Mouse (Mus musculus) left cerebral cortex, adult 9 months (tissue): ENCODE measurements around the gene Fam214a.
A peak's percentile ranks its signal among the peaks of the same experiment; 100 is the strongest.

Experiments used
- DNase-seq, 2 experiments: peaks; one replicate each; pipeline ENCODE4 v3.0.0; 2022; ENCODE audit warnings: low spot score in 2 of 2

Fam214a gene

DNA sequence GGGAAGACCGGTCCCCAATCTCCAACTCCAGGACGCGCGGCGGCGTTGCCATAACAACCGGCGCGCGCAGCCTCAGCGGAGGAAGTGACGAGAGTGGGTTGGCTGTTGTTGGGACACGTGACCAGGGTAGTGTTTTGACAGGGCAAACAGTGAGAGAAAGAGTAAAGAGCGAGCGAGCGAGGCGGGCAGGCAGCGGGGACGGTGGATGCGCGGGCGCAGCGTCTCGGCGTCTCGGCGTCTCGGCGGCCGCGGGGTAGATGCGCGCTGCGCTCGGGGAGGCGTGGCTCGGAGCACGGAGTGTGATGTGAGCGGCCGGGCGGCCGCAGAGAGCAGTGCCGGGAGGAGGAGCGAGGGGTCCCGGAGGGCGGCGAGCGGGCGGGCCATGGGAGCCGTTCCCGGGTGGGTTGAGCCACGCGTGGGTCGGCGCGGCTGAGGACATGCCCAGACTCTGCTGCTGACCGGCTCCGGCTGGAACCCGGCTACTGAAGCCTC, at the start of gene Fam214a:
Gene Fam214a (plus strand): TSS at position 129 of the 492 bp plus-strand sequence.
- DNase-seq = peak; percentile 94 to 97

DNA sequence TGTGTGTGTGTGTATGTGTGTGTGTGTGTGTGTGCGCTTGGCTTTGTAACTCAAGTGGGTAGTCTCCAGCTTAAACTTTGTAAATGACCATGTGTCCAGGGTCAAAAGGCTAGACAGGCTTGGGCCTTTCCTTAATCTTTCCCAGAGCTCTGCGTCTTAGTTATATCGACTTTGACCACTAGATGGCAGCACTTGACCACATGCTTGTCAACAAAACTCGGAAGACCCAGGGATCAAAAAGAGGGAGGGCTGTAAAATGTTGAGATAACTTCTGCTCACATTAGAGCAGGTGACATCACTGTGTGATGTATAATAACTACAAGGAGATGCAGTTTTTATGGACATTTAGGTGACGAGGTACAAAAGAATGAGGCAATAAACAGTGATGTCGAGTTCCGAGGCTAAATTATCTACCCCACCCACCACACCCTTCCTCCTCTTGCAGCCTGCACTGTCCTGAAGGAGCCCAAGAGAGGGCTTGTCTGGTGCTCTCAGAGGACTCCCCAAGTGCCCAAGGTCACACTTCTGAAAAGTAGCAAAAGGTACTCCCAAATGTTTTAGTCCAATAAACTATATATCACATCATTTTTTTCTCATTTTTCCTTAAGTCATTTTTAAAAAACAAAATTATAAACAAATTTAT, 47.7 kb upstream of the Fam214a start:
- DNase-seq = peak; percentile 16 to 77

DNA sequence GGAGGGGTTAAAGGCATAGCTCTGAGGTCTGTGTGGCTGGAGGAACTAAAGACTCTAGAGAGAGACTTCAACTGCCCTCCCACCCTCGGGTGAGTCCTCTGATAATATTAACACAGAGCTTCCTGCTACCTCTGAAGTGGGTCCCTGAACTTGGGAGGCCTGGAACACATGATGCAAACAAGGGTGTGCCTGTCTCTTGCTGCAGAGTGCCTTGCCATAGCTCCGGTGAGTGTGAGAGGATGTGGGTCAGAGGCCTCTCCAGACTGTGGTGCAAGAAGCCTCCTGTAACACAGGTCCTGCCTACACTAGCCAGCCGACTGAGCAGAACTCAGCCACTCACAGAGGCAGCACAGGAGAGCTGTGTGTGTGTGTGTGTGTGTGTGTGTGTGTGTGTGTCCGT, 45.7 kb upstream of the Fam214a start:
- no peak for DNase-seq

DNA sequence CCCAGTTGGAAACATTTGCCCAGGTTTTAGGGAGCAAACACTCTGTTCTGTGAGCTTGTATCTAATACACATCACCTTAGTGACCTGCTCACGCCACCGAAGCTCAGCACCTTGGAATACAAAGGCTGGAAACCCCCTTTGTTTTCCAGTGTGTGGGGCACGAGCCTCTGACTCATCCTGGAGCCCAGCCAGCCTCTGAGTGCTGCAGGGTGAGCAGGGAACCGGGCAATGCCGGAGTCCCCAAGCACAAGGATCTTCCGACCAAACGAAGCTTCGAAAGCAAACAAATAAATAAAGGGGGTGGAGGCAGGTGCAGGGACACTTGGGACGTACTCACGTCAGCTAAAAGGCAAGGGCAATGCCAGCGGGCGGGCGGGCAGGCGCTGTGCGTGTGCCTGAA, 43.4 kb upstream of the Fam214a start:
- DNase-seq = no peak

DNA sequence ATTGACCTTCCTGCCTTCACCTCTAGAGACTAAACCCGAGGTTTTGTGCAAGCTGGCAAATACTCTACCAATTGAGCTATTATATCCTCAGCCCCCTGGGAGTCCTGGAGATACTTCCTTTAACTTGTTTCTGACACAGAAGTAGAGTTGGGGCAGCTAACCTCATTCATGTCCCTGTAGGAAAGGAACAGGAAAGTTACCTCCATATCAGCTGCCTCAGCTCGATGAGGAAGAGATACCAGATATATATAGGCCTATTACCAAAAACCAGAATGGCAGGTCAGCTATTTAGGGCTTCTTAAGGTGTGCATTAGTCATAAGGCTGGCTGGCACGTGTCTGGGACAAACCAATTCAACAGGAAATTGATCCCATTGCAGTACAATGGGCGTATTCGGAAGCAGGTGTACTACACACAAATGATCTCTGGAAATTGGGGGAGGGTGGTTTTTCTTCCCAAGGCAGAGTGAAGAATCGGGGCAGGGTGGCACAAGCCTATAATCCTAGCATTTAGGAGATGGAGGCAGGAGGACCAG, 42.4 kb upstream of the Fam214a start:
- no peak for DNase-seq

DNA sequence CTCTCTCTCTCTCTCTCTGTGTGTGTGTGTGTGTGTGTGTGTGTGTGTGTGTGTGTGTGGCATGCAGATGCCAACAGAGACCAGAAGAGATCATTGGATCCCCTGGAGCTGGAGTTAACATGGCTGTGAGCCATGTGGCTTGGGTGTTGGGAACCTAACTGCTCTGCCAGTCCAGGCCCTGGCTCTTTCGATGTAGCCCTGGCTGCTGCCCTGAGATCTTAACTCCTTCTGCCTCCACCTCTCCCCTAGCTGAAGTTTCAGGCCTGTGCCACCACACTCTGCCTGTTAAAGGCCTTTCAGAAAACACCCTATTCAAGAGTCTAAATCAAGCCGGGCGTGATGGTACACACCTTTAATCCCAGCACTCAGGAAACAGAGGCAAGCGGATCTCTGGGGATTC, 41.3 kb upstream of the Fam214a start:
- no peak for DNase-seq

DNA sequence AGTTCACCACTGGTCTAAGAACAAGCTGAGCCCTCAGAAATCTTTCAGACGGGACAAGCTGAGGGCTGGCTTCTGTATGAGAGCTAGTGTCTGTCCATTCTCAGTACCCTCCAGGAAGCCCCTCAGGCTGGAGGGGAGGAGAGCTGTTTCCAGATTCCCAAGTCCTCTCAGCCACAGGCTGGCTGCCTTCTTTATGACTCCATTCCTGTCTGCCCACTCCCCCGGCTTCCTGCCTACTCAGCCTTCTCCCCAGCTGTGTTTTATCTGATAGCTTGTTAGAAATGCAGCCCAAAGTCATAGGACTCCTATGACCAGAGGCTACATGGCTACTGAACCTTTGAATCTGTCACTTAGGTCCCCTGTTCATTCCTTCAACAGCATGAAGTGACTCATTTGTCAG, 40.8 kb upstream of the Fam214a start:
- no peak for DNase-seq

DNA sequence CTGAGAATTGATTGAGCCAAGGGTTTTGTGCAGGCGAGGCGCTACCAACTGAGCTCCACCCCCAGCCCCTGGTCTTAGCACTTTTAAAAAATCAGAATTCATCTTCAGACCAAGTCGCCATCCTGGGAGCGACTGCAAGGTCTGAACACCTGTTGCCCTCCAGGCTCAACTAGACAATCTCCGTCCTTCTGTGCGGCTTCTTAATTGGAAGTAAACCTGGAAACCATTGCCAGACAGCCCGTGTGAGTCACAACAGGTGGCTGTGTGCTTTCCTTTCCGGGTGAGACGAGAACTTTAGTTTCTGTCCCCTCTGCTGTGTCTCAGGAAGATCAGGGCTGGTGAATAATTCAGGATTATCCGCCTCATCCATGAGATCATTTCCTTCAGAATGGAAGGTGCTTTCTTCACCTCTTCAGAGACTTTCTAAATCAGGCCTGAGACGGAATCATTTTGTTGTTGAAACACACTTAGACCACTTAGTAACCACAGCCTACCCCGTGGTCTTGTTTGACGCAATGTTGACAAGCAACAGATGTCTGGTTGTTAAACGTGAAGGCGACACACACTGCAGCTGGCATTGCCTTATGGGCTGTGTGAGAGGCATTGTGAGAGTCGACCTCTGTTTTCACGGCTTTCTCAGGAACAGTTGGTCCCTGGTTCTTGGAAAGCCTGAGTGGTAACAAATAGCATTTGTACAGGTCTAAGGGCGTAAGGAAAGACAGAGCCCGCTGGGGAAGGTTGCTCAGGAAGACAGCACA, 39.9 kb upstream of the Fam214a start:
- DNase-seq = no peak

DNA sequence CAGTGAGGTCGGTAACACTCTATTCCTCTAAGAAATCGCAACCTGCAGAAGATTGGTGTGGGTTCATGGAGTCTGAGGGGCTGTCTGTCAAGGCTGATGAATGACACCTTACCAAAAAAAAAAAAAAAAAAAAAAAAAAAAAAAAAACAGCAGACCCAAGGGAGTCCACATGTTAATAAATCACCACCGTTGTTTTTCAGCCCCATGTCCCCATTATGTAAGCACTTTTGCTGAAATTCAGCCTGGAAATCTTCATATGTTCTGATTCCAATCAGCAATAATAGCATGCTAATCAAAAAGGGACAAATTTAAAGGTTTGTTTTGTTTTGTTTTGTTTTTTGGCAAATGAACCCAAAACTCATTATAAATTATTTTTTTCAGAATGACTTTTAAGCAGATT, 37.1 kb upstream of the Fam214a start:
- no peak for DNase-seq

DNA sequence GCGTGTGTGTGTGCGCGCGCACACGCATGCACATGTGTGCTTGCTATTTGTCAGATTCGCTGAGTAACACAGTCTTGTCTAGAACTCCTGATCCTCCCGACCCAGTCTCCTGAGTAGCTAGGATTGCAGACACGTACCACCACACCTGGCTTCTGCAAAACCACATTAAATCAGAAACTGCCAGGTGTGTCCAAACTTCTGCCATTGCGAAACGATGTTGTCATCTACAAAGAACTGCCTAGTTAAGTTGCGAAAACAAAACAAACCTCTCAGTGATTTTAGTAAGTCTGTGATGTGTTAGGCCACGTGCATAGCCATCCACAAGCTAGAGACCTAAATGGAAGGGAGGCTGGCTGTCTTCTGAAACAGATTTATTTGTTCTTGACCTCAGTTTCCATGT, 32.2 kb upstream of the Fam214a start:
- no peak for DNase-seq

DNA sequence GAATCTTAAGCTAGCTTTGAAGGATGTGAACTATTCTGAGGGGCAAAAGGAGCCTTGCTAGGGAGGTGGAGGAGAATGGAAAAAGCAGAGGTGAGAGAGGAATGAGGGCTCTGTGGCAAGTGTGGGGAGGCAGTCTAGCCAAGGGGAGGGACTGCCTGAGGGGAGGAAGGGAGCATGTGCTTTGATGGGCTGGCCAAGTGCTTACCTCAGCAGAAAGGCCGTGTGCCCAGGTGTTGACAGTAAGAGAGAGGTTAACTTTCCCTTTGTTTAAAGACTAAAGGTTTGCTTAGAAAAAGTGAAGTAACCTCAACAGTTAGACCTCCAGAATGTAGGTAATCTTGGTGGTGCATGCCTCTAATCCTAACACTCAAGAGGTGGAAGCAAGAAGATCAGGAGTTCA, 31.3 kb upstream of the Fam214a start:
- DNase-seq = no peak

DNA sequence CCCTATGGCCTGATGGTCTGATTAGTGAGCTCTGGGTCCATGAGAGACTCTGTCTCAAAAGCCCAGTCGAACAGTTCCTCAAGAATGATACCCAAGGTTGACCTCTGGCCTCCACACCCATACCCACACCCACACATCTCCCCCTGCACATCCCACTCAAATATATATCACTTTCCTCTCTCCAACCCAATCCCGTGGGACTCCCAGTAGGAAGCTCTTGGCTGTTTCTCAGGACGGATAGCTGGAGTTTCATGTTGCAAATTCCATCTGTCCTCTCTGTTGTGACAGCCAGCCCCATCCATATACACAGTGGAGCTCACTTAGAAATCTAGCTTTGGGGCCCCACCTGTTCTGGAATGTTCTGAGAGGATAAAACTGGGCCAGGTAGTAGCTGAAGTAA, 29.8 kb upstream of the Fam214a start:
- DNase-seq = no peak

DNA sequence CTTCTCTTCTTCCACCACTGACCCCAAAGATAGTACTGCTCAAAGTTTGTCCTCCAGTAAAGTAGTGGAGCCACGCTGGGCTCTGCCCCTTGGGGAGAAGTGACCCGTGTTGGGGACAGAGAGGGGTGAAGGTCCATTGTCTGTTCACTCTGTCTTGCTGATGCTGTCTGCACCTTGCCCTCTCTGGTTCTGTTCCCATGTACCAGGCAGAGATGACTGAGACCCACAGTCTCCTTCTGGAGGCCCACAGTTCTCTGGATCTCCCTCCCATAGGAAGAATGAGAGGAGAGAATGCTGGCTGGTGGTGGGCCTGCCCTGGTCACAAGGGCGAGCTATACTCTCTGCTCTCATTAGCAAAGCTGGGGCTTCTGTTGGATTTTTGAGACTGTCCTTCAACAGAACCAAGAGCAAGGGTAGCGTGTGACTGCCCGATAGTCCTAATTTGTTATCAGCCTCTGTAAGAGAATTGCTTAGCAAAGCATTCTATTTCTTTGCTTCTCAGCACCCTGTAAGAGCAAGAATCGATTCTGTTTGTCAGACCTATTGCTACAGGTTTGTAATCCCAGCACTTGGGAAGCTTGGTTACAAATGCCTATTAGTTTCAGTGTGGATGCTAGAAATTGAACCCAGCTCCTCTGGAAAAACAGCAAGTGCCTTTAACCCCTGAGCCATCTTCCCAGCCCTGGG, 29.2 kb upstream of the Fam214a start:
- no peak for DNase-seq

DNA sequence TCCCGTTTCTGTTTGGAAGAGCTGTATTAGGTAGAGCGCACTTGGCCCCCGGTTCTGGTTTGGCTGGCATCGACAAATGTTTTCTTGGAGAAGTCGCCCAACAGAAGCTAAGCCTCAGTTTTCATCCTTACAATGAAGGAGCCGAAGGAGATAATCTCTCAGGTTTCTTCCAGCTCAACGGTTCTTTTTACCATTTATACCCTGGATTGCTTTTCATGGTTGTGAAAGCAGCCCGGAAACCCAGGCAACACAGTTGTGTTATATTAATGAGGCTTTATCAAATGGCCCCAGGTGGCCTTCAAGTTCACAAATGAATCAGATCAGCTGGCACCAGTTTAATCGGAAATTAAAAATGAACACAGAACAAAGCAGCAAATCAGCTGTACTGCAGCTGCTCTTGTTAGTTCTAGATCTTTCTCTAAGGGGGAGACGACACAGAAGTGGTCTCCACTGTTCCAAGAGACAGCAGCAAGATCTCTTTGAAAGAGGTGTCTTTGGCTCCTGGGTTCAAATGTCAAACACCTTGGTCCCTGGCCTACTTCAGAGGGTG, 27.4 kb upstream of the Fam214a start:
- no peak for DNase-seq

DNA sequence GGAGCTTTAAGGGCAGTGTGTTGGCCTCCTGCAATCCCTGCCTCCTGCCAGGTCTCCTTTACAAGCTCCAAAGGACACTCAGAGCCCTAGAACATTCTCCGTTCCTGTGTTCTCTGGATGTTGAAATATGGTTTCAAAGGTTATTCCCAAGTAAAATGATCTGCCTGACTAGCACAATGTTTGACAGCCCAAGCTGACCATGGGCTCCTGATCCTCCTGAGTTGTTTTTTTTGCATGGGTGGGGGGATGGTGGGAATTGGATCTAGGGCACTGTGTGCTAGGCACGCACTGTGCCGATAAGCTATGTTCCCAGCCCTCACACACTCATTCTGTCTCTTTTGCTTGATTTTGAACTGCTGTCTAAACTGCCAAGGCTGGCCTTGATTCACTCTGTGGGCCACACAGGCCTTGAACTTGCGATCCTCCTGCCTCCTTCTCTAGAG, 22.7 kb upstream of the Fam214a start:
- DNase-seq = no peak

DNA sequence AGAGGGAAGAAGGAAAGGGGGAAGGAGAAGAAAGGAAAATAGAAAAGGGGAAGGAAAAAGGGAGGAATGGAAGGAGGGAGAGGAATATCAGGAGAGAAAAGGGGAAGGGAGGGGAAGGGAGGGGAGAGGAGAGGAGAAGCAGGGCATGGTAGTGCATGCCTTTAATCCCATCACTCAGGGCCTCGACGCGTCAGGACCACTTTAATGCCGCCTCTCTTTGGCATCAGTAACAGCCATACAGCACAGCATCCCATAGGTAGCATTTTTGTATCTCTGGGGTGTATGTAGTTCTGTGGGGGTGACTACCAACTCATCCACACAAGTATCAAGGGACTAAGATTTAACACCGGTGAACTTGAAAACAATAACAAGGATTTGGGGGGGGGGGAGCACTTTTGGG, 22.0 kb upstream of the Fam214a start:
- no peak for DNase-seq

DNA sequence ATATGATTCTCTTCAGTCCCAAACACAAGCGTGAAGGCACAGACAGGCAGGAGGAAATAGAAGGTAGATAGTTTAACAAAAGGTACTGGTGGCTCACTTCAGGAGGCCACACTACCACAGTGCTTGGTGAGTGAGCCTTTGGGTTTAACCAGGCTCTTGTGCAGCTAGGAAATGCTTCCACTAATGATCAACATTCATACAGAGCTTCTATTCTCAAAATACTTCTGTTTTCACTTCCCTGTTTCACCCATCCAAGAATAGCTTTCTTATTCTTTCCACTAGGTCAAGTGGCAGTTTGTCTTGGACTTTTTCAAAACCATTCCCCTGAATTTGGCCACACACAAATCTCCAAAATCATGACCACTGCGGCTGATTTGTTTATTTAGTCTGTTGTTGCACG, 17.4 kb upstream of the Fam214a start:
- no peak for DNase-seq

DNA sequence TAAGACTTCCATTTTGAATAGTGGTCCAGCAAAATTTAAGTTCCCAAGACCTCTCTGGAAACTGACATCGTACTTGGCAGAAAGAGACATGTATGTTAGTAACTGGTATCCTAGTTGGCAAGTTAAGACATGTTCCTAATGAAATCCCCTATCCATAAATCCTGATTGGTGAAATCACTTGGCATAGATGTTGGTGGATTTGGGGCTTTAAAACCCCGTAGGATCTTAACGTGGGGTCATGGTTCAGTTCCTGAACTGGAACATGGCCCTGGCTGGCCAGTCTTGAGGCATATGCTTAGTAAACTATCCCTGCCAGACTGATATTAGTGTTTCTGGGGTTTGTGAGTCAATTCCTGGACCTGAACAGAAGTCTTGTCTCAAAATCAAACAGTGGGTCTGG, 14.9 kb upstream of the Fam214a start:
- no peak for DNase-seq

DNA sequence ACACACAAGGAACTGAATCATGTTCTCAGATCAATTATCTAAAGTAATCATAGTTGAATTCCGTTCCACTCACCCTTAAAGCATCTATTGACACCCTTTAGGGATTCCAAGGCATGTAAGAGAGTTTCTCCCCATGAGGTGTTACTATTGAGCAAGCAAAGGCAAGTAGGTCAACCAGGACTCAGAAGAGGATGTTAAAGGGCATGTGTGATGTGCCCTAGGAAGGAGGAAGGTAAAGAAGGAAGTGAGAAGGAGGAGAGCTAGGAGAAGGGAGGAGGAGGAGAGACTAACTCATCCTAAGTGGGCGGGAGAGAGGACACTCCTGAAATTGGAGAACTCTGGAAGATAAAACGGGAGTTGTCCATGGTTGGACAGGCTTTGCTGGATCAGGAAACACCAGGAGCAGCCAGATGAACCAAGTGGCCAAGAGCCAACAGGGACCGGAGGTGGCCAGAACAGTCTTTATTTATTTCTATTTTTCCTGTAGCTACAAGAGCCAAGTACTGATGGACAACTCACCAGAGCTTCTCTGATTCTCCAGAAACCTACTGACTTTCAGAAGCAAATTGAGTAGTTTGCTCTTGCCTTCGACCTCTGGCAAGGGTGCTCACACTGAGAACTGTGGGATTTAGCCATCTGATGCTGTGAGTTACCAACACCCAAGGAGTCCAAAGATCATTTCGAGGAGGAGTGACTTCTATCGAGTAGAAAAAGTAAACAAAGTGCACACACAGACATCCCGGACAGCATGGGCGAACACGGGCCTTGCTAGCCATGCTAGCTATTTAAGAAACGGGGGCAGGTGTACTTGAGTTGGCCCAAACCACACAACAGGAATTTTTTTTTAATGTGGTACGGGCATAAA, 13.8 kb upstream of the Fam214a start:
- no peak for DNase-seq

DNA sequence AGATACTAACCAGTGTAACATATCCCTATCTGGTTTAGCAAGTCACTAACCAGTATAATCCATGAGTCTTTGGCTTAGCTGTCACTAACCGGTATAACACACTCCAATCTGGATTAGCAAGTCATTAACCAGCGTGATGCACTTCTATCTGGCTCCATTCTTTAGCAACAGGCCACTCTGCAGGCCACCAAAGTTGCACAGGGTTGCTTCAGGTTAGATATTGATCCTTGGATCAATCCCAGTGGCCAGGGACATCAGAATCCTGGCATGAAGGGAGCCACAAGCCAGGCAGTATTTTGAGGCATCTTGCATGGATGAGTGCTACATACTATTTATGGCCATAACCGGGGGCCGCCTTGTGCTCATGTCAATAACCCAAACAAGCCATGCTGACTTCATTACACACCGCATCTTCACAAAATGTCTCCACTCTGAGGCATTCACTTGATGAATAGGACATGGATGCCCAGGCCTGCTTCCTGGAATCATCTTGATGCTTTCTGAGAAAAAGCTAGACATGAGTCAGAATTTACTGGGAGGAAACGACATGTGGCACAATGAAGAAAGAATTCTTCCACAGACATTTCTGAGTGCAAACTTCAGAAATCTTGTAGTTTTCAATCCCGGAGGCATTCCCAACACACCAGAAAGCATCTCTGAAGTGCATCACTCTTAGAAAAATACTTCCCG, 5.8 kb upstream of the Fam214a start:
- DNase-seq = no peak

DNA sequence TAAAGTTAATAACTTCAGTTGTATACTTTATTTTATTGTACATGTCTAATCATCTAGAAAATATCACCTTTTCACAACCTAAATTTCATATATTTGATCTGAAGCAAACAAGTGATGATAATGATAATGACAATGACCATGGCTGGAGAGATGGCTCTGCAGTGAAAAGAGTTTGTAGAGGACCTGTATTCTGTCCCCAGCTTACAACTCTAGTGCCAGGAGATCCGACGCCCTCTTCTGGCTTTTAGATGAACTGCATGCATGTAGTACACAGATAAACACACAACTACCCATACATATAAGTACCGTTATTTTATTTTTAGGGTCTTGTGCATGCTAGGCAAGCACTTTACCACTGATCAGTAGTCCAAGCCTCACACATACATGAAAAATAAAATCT, 1.2 kb upstream of the Fam214a start:
- no peak for DNase-seq
